Mouse (Mus musculus) midbrain, postnatal 0 days (tissue): ENCODE data around the gene Oasl2. TPM values are rescaled to one million over a fixed set of nuclear protein-coding genes. Genes with fewer than 3 reads are reported as not detected.

Source experiments
- ATAC-seq: fragments of 200-750 bp; cut with Nextera tagmentation; 2 replicates; pipeline ENCODE4 v1.8.0; 2017; ENCODE audit warnings: moderate number of reproducible peaks, mild to moderate bottlenecking, moderate TSS enrichment, moderate library complexity; ENCODE audit not compliant: low FRiP score
- DNase-seq: peaks from one replicate; pipeline ENCODE4 v3.0.0-alpha.2; 2015; ENCODE audit warnings: low spot score
- H3K27ac ChIP-seq: fragments of 300-500 bp; sonication (generic); 2 replicates; pipeline ENCODE4 v1.5.1; 2014; ENCODE audit warnings: low read depth, mild to moderate bottlenecking, low read length, mixed read lengths
- H3K27me3 ChIP-seq: fragments of 300-500 bp; sonication (generic); 2 replicates; pipeline ENCODE4 v1.6.1; 2014; ENCODE audit warnings: low read length, control low read depth, mixed read lengths; ENCODE audit not compliant: insufficient read depth
- H3K36me3 ChIP-seq: fragments of 300-500 bp; sonication (generic); 2 replicates; pipeline ENCODE4 v1.6.1; 2014; ENCODE audit warnings: low read length, control low read depth, mixed read lengths; ENCODE audit not compliant: insufficient read depth
- H3K4me1 ChIP-seq: fragments of 300-500 bp; sonication (generic); 2 replicates; pipeline ENCODE4 v1.6.1; 2014; ENCODE audit warnings: mild to moderate bottlenecking, control low read depth, antibody characterized with exemption, low read length, mixed read lengths; ENCODE audit not compliant: insufficient read depth
- H3K4me2 ChIP-seq: fragments of 300-500 bp; sonication (generic); 2 replicates; pipeline ENCODE4 v1.6.1; 2014; ENCODE audit warnings: low read depth, mild to moderate bottlenecking, low read length, mixed read lengths; ENCODE audit not compliant: poor library complexity, severe bottlenecking
- H3K4me3 ChIP-seq: fragments of 300-500 bp; sonication (generic); 2 replicates; pipeline ENCODE4 v1.5.1; 2014; ENCODE audit warnings: low read depth, mild to moderate bottlenecking, low read length, moderate library complexity
- H3K9ac ChIP-seq: fragments of 300-500 bp; sonication (generic); replicated peaks from 2 replicates; pipeline ENCODE4 v1.6.1; 2014; ENCODE audit warnings: mild to moderate bottlenecking, low read length, moderate library complexity, mixed read lengths; ENCODE audit not compliant: poor library complexity, severe bottlenecking
- H3K9me3 ChIP-seq: fragments of 300-500 bp; sonication (generic); 2 replicates; pipeline ENCODE4 v1.6.1; 2016; ENCODE audit warnings: low read length, control low read depth
- CTCF ChIP-seq: IDR thresholded peaks from 2 replicates; pipeline ENCODE4 v1.5.1; 2016; ENCODE audit warnings: antibody characterized with exemption, mild to moderate bottlenecking
- WGBS: fragments of 180-500 bp; shearing (Covaris S2); extraction: QIAGEN DNeasy Blood & Tissue Kit; methylation state at CpG from one replicate; pipeline ENCODE4 v1.1.7; 2014; 5-methylcytosine and 5-hydroxymethylcytosine counted together
- polyA plus RNA-seq: library from polyadenylated mRNA; unstranded; fragments of >200 nt; fragmentation: Nextera tagmentation; extraction: Ambion mirVana; gene quantifications from 2 replicates; pipeline ENCODE4 v1.2.1, GENCODE M21; 2015
- total RNA-seq: library from RNA; depleted of rRNA; stranded (reverse); fragments of >200 nt; gene quantifications from 2 replicates; pipeline ENCODE4 v1.2.3, GENCODE M21; 2014

The Oasl2 gene
- total and polyA plus RNA-seq, 2 experiments from 2014 or later: 1.8 to 3.9 TPM

GRCm38 (mm10) chr5:114921551-114922365, 25.0 kb downstream of the Oasl2 start:
- Histone ChIP-seq H3K4me1 (no peaks in the 10 kb centered on the region), H3K9ac (no peak overlapping the region), H3K27ac (no peak overlapping the region), H3K4me3 (no peak overlapping the region), H3K27me3 (no peaks in the 10 kb centered on the region), H3K4me2 (no peak overlapping the region), H3K9me3 (0 out of 2 replicates have a peak, but pooled peaks cover 4% of the 10 kb centered on the region), H3K36me3 (no peaks in the 10 kb centered on the region)
- no peak for TF ChIP-seq CTCF
- no peak for ATAC-seq
- 76% methylated on average over 19 of the region's 19 CpGs for WGBS
- no peak for DNase-seq

GRCm38 (mm10) chr5:114922366-114922731, 25.6 kb downstream of the Oasl2 start:
- H3K9ac ChIP-seq: no peak overlapping the region
- H3K4me1 ChIP-seq: no peaks in the 10 kb centered on the region
- H3K4me3 ChIP-seq: no peak overlapping the region
- H3K4me2 ChIP-seq: no peak overlapping the region
- no peaks in the 10 kb centered on the region for H3K36me3 ChIP-seq
- TF ChIP-seq CTCF: no peak
- ATAC-seq (no peak; the same call in 1 of the 2 replicates), DNase-seq (no peak)
- no peak overlapping the region for H3K27ac ChIP-seq
- 71% methylated on average over 10 of the region's 10 CpGs for WGBS
- 0 out of 2 replicates have a peak, but pooled peaks cover 4% of the 10 kb centered on the region for H3K9me3 ChIP-seq
- H3K27me3 ChIP-seq: no peaks in the 10 kb centered on the region

- Histone ChIP-seq H3K9ac (no peak within 1 kb of the TSS), H3K4me3 (no peak within 1 kb of the TSS), H3K4me1 (no peaks in the 10 kb centered on the region), H3K4me2 (peak within 1 kb of the TSS; percentile 41), H3K27ac (no peak within 1 kb of the TSS), H3K36me3 (no peaks in the 10 kb centered on the region), H3K9me3 (0 out of 2 replicates have a peak, but pooled peaks cover 4% of the 10 kb centered on the region), H3K27me3 (no peaks in the 10 kb centered on the region)
- TF ChIP-seq CTCF: no peak
- ATAC-seq (no peak), DNase-seq (no peak)
- 55% methylated on average over 15 of the region's 15 CpGs for WGBS
Measured at GRCm38 (mm10) chr5:114922998-114923473, 26.3 kb downstream of the Oasl2 start, which contains the start of gene Oasl1. Gene Oasl1, plus strand, starts transcription at chr5:114923240.

GRCm38 (mm10) chr5:114926153-114926684, 29.5 kb downstream of the Oasl2 start:
- Histone ChIP-seq H3K36me3 (no peaks in the 10 kb centered on the region), H3K4me2 (no peak overlapping the region), H3K9me3 (0 out of 2 replicates have a peak, but pooled peaks cover 4% of the 10 kb centered on the region), H3K4me3 (no peak overlapping the region), H3K27me3 (no peaks in the 10 kb centered on the region), H3K9ac (no peak overlapping the region), H3K4me1 (no peaks in the 10 kb centered on the region), H3K27ac (no peak overlapping the region)
- WGBS: 43% methylated on average over 1 of the region's 1 CpGs
- no peak for ATAC-seq
- DNase-seq: no peak
- TF ChIP-seq CTCF: no peak

GRCm38 (mm10) chr5:114926753-114927152, 30.0 kb downstream of the Oasl2 start:
- DNase-seq: no peak
- 54% methylated on average over 9 of the region's 9 CpGs for WGBS

GRCm38 (mm10) chr5:114931626-114932025, 34.9 kb downstream of the Oasl2 start:
- no peaks in the 10 kb centered on the region for H3K9me3 ChIP-seq
- H3K36me3 ChIP-seq: no peaks in the 10 kb centered on the region
- DNase-seq (no peak), ATAC-seq (no peak)
- no peak overlapping the region for H3K4me3 ChIP-seq
- H3K9ac ChIP-seq: no peak overlapping the region
- H3K4me2 ChIP-seq: no peak overlapping the region
- H3K4me1 ChIP-seq: no peaks in the 10 kb centered on the region
- H3K27me3 ChIP-seq: no peaks in the 10 kb centered on the region
- 68% methylated on average over 5 of the region's 5 CpGs for WGBS
- TF ChIP-seq CTCF: no peak
- H3K27ac ChIP-seq: no peak overlapping the region

More at GRCm38 (mm10) chr5:114926753-114927152, 30.0 kb downstream of the Oasl2 start:
- no peak overlapping the region for H3K9ac ChIP-seq
- H3K27ac ChIP-seq: no peak overlapping the region
- TF ChIP-seq CTCF: no peak
- H3K4me3 ChIP-seq: no peak overlapping the region
- 0 out of 2 replicates have a peak, but pooled peaks cover 4% of the 10 kb centered on the region for H3K9me3 ChIP-seq
- no peaks in the 10 kb centered on the region for H3K4me1 ChIP-seq
- H3K4me2 ChIP-seq: no peak overlapping the region
- no peaks in the 10 kb centered on the region for H3K27me3 ChIP-seq
- no peaks in the 10 kb centered on the region for H3K36me3 ChIP-seq
- no peak for ATAC-seq
